Mouse (Mus musculus): Measurements from ENCODE around the gene Golt1a.

The Golt1a gene

GRCm38 (mm10) chr1:133347693-133348520 lies 38.3 kb downstream of the Golt1a start:
- DNase-seq (ENCODE audit: low spot score): no peak

GRCm38 (mm10) chr1:133350210-133350609 lies 40.6 kb downstream of the Golt1a start, which contains the start of gene Ren1:
TSS of gene Ren1 (plus strand) at chr1:133350510.
- no peak for DNase-seq (ENCODE audit: low spot score)

DNA sequence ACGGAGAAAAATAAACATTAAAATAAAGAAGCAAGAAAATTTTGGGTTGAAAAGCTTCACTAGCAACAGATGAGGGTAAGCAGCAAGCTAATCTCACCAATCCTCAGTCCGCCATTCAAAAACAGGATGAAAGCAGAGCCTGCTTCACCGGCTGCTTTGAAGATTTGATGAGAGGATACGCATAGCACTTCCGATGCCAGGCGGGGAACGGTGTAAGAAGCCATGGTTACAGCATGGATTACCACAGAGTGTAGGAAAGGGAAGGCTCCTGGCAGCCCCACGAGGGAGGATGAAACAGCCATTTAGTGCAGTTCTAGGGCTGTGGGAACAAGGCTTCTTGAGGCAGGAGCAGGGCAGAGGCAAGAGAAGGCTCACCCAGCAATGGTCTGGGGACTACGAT lies 42.2 kb downstream of the Golt1a start:
- DNase-seq (ENCODE audit: low spot score): no peak

GRCm38 (mm10) chr1:133353371-133353809 lies 43.8 kb downstream of the Golt1a start:
- peak; percentile 73 for DNase-seq (ENCODE audit: low spot score)

DNA sequence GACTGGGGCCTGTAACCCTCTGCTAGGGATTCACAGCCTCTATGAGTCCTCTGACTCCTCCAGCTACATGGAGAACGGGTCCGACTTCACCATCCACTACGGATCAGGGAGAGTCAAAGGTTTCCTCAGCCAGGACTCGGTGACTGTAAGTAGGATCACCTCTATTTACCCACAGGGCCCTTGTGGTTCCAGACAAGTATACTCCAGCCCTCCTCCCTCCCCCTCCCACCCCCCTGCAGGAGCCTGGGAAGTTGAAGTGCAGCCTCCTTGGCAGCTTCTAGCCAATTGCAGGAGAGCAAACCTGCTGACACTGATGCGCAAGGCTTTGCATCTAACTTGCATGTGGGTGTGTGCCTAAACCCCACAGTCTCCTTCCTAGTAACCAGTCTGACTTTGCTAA lies 45.9 kb downstream of the Golt1a start:
- DNase-seq (ENCODE audit: low spot score): no peak

GRCm38 (mm10) chr1:133355912-133356311 lies 46.3 kb downstream of the Golt1a start:
- no peak for DNase-seq (ENCODE audit: low spot score)

DNA sequence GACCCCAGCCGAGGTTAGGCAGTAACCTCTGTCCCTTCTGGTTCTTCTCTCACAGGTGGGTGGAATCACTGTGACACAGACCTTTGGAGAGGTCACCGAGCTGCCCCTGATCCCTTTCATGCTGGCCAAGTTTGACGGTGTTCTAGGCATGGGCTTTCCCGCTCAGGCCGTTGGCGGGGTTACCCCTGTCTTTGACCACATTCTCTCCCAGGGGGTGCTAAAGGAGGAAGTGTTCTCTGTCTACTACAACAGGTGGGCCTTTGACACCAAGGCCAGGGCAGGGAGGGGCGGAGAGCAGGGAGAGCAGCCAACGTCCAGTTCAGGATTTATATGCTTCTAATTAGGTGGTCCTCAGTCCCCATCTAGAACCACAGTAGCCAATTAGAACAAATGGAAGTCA lies 46.7 kb downstream of the Golt1a start:
- no peak for DNase-seq (ENCODE audit: low spot score)

- DNase-seq (ENCODE audit: low spot score): no peak
Measured at GRCm38 (mm10) chr1:133361006-133361405, 51.4 kb downstream of the Golt1a start.

DNA sequence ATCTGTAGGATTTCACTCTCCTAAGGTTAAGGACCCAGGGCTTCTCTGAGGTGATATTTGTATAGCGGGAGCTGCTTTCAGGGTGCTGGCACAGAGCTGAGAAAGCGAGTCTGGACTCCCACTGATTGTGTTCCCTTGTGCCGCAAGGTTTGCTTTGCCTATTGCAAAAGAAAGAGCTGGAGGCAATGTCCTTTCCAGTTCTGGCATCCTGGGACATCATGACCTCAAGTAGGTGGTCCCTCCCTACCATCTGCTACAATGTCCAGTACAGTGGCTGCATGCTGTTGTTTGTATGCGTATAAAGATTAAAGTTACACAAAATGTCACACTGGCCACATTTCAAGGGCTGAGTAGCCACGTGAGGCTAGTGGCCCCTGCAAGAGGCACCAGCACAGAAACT lies 52.5 kb downstream of the Golt1a start:
- DNase-seq (ENCODE audit: low spot score): no peak

DNA sequence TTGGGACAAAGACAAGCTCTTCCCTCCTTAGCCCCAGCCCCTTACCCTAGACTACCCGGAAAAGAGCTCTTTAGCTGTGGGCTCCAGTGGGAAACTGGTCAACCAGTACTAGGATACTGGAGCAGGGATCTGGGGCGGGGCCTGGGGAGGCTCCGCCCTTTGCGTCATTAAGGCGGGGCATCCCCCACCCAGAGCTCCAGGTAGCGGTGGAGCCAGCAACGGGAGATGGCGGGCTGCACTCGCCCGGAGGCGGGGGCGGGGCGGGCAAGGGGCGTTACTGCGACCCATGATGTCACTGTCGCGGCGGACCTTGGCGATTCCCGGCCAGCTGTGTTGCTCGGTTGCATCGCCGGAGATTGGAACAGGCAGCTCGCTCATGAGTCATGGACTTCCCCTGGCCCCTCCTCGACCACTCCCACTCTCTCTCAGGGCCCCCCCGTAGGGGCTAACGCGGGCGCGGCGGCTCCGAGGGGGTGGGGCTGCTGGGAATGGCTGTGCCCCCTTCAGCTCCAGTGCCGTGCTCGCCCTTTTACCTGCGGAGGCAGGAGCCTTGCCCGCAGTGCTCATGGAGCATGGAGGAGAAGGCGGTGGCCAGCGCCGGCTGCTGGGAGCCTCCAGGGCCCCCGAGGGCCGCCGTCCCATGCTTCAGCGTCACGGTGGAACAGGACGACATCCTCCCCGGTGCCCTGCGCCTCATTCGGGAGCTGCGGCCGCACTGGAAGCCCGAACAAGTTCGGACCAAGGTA lies 53.8 kb downstream of the Golt1a start, which contains the start of gene Etnk2:
Gene Etnk2, plus strand, starts transcription at position 297 of the 746 bp plus-strand sequence.
- no peak for DNase-seq (ENCODE audit: low spot score)

- DNase-seq (ENCODE audit: low spot score): no peak
Measured at GRCm38 (mm10) chr1:133364022-133364630, 54.5 kb downstream of the Golt1a start.

- DNase-seq (ENCODE audit: low spot score): no peak
Measured at GRCm38 (mm10) chr1:133364890-133365289, 55.3 kb downstream of the Golt1a start.

DNA sequence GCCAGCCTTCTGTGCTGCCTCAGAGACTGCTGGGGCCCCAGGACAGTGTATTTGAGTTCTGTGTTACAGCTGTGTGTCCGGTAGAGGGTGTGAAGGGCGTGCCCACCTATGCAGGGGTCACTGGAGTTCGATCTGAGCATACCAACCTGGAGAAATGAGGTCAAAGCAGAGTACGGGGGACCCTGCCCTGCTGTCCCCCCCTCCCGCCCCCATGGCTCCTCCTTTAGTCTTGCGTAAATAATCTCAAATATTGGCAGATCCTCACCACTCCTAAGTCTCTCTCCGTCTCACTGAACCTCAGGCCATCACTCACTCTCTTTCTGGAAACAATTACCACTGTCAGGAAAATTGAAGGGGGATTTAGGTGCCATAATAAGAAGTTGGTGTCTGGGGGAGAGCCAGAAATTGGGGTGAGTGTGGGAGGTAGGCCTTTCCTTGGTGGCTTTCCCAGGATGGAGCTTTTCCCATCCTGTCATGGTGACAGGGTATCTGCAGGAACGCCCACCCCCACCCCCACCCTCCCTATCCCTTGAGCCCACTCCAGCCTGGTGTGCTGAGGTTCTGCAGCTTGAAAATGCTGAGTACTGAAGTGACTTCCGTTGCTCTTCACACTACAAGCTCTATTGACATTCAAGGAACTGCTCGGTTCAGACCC lies 57.5 kb downstream of the Golt1a start:
- no peak for DNase-seq (ENCODE audit: low spot score)

DNA sequence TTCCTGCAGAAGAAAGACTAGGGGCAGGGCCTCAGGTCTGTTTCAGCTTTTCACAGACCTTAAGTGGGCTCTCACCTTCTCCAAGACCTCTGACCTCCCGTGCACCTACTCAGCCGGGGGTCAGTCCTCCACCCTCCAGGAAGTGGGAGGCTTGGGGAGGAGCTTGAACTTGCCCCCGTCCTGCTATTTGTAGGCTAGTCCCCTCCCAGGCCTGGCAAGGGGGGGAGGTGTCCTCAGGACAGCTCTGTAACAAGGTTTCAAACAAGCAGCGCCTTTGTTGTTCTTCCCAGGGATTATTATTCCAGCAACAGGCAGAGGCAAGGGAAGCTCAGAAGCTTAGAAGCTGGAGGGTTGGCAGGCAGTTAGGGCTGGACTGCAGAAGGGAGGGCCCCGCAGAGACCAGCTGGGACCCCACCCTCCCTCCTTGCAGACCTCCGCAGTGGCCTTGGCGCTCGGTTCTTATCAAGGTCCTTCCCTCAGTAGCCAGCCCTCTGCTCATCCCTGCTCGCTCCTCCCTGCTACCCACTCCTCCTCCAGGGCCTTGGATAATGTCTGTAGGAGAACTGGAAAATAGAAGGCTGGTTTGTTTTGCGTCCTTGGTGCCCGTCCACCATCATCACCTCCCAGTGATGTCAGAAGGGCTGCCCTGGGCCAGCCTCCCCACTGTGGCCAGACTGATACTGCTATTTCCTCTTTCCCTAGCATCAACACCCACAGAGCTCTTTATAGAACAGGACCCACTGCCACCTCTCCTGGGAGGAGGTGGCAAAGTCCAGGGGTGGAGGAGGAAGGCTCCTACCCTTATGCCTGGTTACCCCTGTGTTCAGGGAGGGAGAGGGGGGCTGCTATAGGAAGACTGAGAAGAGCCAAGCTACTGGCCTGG lies 58.2 kb downstream of the Golt1a start:
- no peak for DNase-seq (ENCODE audit: low spot score)

DNA sequence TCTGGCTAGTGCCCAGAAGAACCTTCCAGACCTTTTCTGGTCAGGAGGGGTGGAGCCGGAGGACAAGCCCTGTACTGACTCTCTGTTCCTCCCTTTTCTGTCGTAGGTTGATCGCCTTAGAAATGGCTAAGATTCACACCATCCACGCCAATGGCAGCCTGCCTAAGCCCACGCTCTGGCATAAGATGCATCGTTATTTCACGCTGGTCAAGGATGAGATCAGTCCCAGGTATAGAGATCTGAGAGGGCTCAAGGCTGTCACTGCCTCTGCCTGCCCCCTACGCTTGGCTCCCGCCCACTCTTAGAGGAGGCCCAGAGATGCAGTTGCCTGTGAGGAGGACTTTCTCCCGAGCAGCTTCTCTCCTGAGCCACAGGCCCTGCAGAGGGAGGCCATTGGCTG lies 59.0 kb downstream of the Golt1a start:
- DNase-seq (ENCODE audit: low spot score): no peak

- DNase-seq (ENCODE audit: low spot score): no peak
Measured at GRCm38 (mm10) chr1:133370352-133370751, 60.8 kb downstream of the Golt1a start.

- DNase-seq (ENCODE audit: low spot score): no peak
Measured at GRCm38 (mm10) chr1:133371431-133371830, 61.8 kb downstream of the Golt1a start.

GRCm38 (mm10) chr1:133372113-133372512 lies 62.5 kb downstream of the Golt1a start:
- DNase-seq (ENCODE audit: low spot score): no peak

Data from layer of hippocampus, adult 9-10 months (tissue).